ENCODE assay signal across 8 mouse cellular contexts in the genomic region with DNA sequence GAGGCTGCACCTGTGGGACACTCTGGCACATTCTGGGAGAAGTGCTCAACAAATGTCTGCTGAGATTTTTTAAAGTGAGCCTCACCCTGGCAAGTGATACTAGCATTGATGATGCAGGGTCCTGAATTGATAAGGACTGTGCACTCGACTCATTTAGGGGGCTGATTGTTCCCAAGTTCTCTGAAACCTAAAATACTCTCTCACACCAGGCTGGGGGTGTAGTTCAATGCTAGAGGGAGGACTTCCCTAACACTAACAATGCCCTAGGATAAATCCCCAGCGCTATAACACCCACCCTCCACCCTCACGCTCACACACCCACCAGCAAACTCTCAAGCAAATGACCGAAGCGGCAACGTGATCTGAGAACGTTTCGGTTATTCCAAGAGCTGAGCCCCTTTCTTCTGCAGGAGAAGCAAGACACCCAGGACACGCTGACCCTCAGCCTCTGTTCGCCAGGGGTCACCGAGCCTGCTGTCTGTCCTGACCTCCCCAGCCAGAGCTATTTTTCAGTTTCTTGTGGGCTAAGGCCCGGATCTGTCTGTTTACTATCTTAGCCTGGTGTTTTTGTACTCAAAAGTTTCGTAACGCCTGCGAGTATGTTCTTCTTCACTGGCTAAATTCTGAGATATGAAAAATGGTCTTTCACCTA. TPM values are rescaled to one million over a fixed set of nuclear protein-coding genes. Genes with fewer than 3 reads are reported as not detected.
DNase-seq lines count a peak whose midpoint lies in the region; ATAC-seq and TF ChIP-seq lines count a peak whose summit lies in the region.

No protein-coding gene starts in this region.

- H3K4me1 ChIP-seq in heart, adult 2 months (ENCODE audit: control insufficient read depth, insufficient read depth, low read length): peaks cover 17% of the 10 kb centered on the region
- H3K4me1 ChIP-seq in embryonic facial prominence, embryonic 14.5 days (ENCODE audit: control insufficient read depth, insufficient read depth, low read length): peaks cover 47% of the 10 kb centered on the region
- H3K4me1 ChIP-seq in kidney, adult 2 months (ENCODE audit: control insufficient read depth, insufficient read depth, low read length): peaks cover 8% of the 10 kb centered on the region; the same call in 1 of the 2 replicates
- H3K4me1 ChIP-seq in midbrain, embryonic 11.5 days (ENCODE audit: control insufficient read depth, insufficient read depth, low read length): peaks cover 61% of the 10 kb centered on the region

- 0 out of 2 replicates have a peak overlapping the region, but pooled peaks have one; percentile 1 for H3K4me2 ChIP-seq in embryonic facial prominence, embryonic 14.5 days (ENCODE audit: low read depth, low read length)
- no peak overlapping the region for H3K4me2 ChIP-seq in midbrain, embryonic 11.5 days

- H3K4me3 ChIP-seq in heart, adult 2 months: no peak overlapping the region
- H3K4me3 ChIP-seq in embryonic facial prominence, embryonic 14.5 days (ENCODE audit: low read depth, low read length): no peak overlapping the region
- no peak overlapping the region for H3K4me3 ChIP-seq in kidney, adult 2 months (ENCODE audit: insufficient read depth, low read depth, low read length)
- H3K4me3 ChIP-seq in midbrain, embryonic 11.5 days (ENCODE audit: low read depth, low read length): no peak overlapping the region

- 66% methylated on average over 15 of the region's 15 CpGs for WGBS in heart, adult 2 months
- 35% methylated on average over 15 of the region's 15 CpGs for WGBS in embryonic facial prominence, embryonic 14.5 days
- 68% methylated on average over 15 of the region's 15 CpGs for WGBS in kidney, adult 2 months
- 11% methylated on average over 15 of the region's 15 CpGs for WGBS in midbrain, embryonic 11.5 days

- H3K27ac ChIP-seq in heart, adult 2 months: peak overlapping the region; percentile 70
- H3K27ac ChIP-seq in embryonic facial prominence, embryonic 14.5 days (replicated peaks; ENCODE audit: low read depth, low read length): peak overlapping the region; percentile 74
- H3K27ac ChIP-seq in kidney, adult 2 months (ENCODE audit: insufficient read depth, low read depth, low read length): peak overlapping the region; percentile 8; the same call in 1 of the 2 replicates
- H3K27ac ChIP-seq in midbrain, embryonic 11.5 days (ENCODE audit: low read depth, low read length): peak overlapping the region; percentile 52

- H3K9me3 ChIP-seq in embryonic facial prominence, embryonic 14.5 days (ENCODE audit: control insufficient read depth, low read length): no peaks in the 10 kb centered on the region
- no peaks in the 10 kb centered on the region for H3K9me3 ChIP-seq in midbrain, embryonic 11.5 days (ENCODE audit: control insufficient read depth, low read length)

- no peaks in the 10 kb centered on the region for H3K79me2 ChIP-seq in heart, adult 2 months (replicated peaks; ENCODE audit: control insufficient read depth, insufficient read depth, low read length)

- no peaks in the 10 kb centered on the region for H3K27me3 ChIP-seq in heart, adult 2 months (ENCODE audit: control insufficient read depth, insufficient read depth, low read length)
- no peaks in the 10 kb centered on the region for H3K27me3 ChIP-seq in embryonic facial prominence, embryonic 14.5 days (replicated peaks; ENCODE audit: control insufficient read depth, insufficient read depth, low read length)
- H3K27me3 ChIP-seq in kidney, adult 2 months (replicated peaks; ENCODE audit: control insufficient read depth, insufficient read depth, low read length): no peaks in the 10 kb centered on the region
- no peaks in the 10 kb centered on the region for H3K27me3 ChIP-seq in midbrain, embryonic 11.5 days (ENCODE audit: control insufficient read depth, insufficient read depth, low read length)

- H3K9ac ChIP-seq in heart, adult 2 months (ENCODE audit: low read depth, low read length): no peak overlapping the region
- H3K9ac ChIP-seq in embryonic facial prominence, embryonic 14.5 days (ENCODE audit: low read depth, low read length): peak overlapping the region; percentile 43; the same call in 1 of the 2 replicates
- peak overlapping the region; percentile 48 for H3K9ac ChIP-seq in midbrain, embryonic 11.5 days (ENCODE audit: low read length)

- H3K36me3 ChIP-seq in heart, adult 2 months (ENCODE audit: control insufficient read depth, insufficient read depth, low read length): no peaks in the 10 kb centered on the region
- H3K36me3 ChIP-seq in embryonic facial prominence, embryonic 14.5 days (ENCODE audit: control insufficient read depth, insufficient read depth, low read length): no peaks in the 10 kb centered on the region
- H3K36me3 ChIP-seq in kidney, adult 2 months (ENCODE audit: control insufficient read depth, insufficient read depth, low read length): no peaks in the 10 kb centered on the region
- no peaks in the 10 kb centered on the region for H3K36me3 ChIP-seq in midbrain, embryonic 11.5 days (ENCODE audit: control insufficient read depth, insufficient read depth, low read length)

- TF ChIP-seq CTCF in heart, adult 2 months (IDR thresholded peaks at IDR 0.05): no peak
- no peak for TF ChIP-seq CTCF in kidney, adult 2 months (conservative IDR thresholded peaks at IDR 0.05; ENCODE audit: insufficient read depth, insufficient read length, low read depth, low read length)

- 0 out of 2 replicates have a peak, but pooled peaks have one; percentile 2 for ATAC-seq in embryonic facial prominence, embryonic 14.5 days (ENCODE audit: low read depth)
- ATAC-seq in midbrain, embryonic 11.5 days (ENCODE audit: low FRiP score): no peak
- no peak for ATAC-seq in CD4-positive, CD25-positive, alpha-beta regulatory T cell, adult 4 months

- intact Hi-C loops in heart, adult 2 months (cut with DNase I): no loop called here
- intact Hi-C loops in heart, postnatal 10 days (cut with DNase I): loop anchor here (2.0 kb wide), 1 partner anchor 29 kb away; no protein-coding TSS in a partner anchor
- intact Hi-C loops in left cerebral cortex, postnatal 4 days (cut with DNase I): no loop called here

- peak in 1 of 2 experiments; percentile 44 for DNase-seq in heart, adult 2 months
- DNase-seq in heart, postnatal 10 days: no peak
- DNase-seq in embryonic facial prominence, embryonic 14.5 days (ENCODE audit: low spot score): no peak
- DNase-seq in kidney, adult 2 months: peak; percentile 40
- DNase-seq in midbrain, embryonic 11.5 days (ENCODE audit: low spot score, missing footprints): peak; percentile 91
- no peak for DNase-seq in right cerebral cortex, postnatal 25 days
- no peak for DNase-seq in left cerebral cortex, postnatal 4 days

- no peak for TF ChIP-seq POLR2A in heart, adult 2 months (IDR thresholded peaks at IDR 0.05; ENCODE audit: insufficient read depth, low read depth, low read length)
- TF ChIP-seq POLR2A in kidney, adult 2 months (IDR thresholded peaks at IDR 0.05; ENCODE audit: low read depth, low read length): no peak

- TF ChIP-seq EP300 in heart, adult 2 months (IDR thresholded peaks at IDR 0.05; ENCODE audit: insufficient read depth, low read depth, low read length): no peak

RNA-seq across cellular contexts. Expression of a gene that starts 13.8 kb away (rescaled TPM):
- 1 to 10 TPM; 6.0 to 6.6 TPM for total RNA-seq in heart, adult 2 months (2021)
- polyA plus RNA-seq in heart, adult 2 months (2012; rRNA removed): 5.6 and 7.4 TPM in 2 replicates
- 10 to 100 TPM; 22.9 to 23.7 TPM for total RNA-seq in heart, postnatal 10 days (2021)
- polyA plus RNA-seq in embryonic facial prominence, embryonic 14.5 days (2014; fragmentation: Nextera tagmentation; extraction: Ambion mirVana): 24.0 and 28.4 TPM in 2 replicates
- 6.3 and 6.6 TPM in 2 replicates for polyA plus RNA-seq in kidney, adult 2 months (2012; rRNA removed)
- 44.9 and 49.3 TPM in 2 replicates for polyA plus RNA-seq in midbrain, embryonic 11.5 days (2014; fragmentation: Nextera tagmentation; extraction: Ambion mirVana)
- under 1 TPM in 1 of 2 experiments, not detected in 1; 0.65 TPM for polyA plus RNA-seq in CD4-positive, CD25-positive, alpha-beta regulatory T cell, adult 4 months (2017; shearing (Covaris generic))
- 10 to 100 TPM; 25.9 to 27.0 TPM for total RNA-seq in left cerebral cortex, postnatal 4 days (2021)

RNA-seq across cellular contexts. Expression of a gene that starts 29.8 kb away (rescaled TPM):
- total RNA-seq in heart, adult 2 months (2021): 10 to 100 TPM; 12.1 to 15.6 TPM
- polyA plus RNA-seq in heart, adult 2 months (2012; rRNA removed): 7.6 and 15.9 TPM in 2 replicates
- 10 to 100 TPM; 19.2 to 19.4 TPM for total RNA-seq in heart, postnatal 10 days (2021)
- 27.3 and 32.8 TPM in 2 replicates for polyA plus RNA-seq in embryonic facial prominence, embryonic 14.5 days (2014; fragmentation: Nextera tagmentation; extraction: Ambion mirVana)
- polyA plus RNA-seq in kidney, adult 2 months (2012; rRNA removed): 11.0 and 15.3 TPM in 2 replicates
- polyA plus RNA-seq in midbrain, embryonic 11.5 days (2014; fragmentation: Nextera tagmentation; extraction: Ambion mirVana): 25.5 and 28.4 TPM in 2 replicates
- polyA plus RNA-seq in CD4-positive, CD25-positive, alpha-beta regulatory T cell, adult 4 months (2017; shearing (Covaris generic)): 10 to 100 TPM; 27.8 to 29.7 TPM
- 10 to 100 TPM; 31.2 to 33.2 TPM for total RNA-seq in left cerebral cortex, postnatal 4 days (2021)

RNA-seq across cellular contexts. Expression of a gene that starts 41.7 kb away (rescaled TPM):
- total RNA-seq in heart, adult 2 months (2021): not detected
- polyA plus RNA-seq in heart, adult 2 months (2012; rRNA removed): 0.59 and 2.2 TPM in 2 replicates
- total RNA-seq in heart, postnatal 10 days (2021): 1 to 10 TPM in 1 of 2 experiments, not detected in 1; 1.6 TPM
- polyA plus RNA-seq in embryonic facial prominence, embryonic 14.5 days (2014; fragmentation: Nextera tagmentation; extraction: Ambion mirVana): not detected in 2 replicates
- 1.4 and 1.8 TPM in 2 replicates for polyA plus RNA-seq in kidney, adult 2 months (2012; rRNA removed)
- 0.51 and 1.1 TPM in 2 replicates for polyA plus RNA-seq in midbrain, embryonic 11.5 days (2014; fragmentation: Nextera tagmentation; extraction: Ambion mirVana)
- polyA plus RNA-seq in CD4-positive, CD25-positive, alpha-beta regulatory T cell, adult 4 months (2017; shearing (Covaris generic)): not detected
- under 1 TPM in 1 of 2 experiments, not detected in 1; 0.77 TPM for total RNA-seq in left cerebral cortex, postnatal 4 days (2021)

RNA-seq across cellular contexts. Expression of a gene that starts 48.5 kb away (rescaled TPM):
- total RNA-seq in heart, adult 2 months (2021): 100 to 1,000 TPM; 625 to 742 TPM
- 916 and 995 TPM in 2 replicates for polyA plus RNA-seq in heart, adult 2 months (2012; rRNA removed)
- total RNA-seq in heart, postnatal 10 days (2021): 100 to 1,000 TPM; 533 to 539 TPM
- polyA plus RNA-seq in embryonic facial prominence, embryonic 14.5 days (2014; fragmentation: Nextera tagmentation; extraction: Ambion mirVana): 343 and 390 TPM in 2 replicates
- 513 and 602 TPM in 2 replicates for polyA plus RNA-seq in kidney, adult 2 months (2012; rRNA removed)
- 234 and 271 TPM in 2 replicates for polyA plus RNA-seq in midbrain, embryonic 11.5 days (2014; fragmentation: Nextera tagmentation; extraction: Ambion mirVana)
- 10 to 100 TPM; 46.2 to 69.9 TPM for polyA plus RNA-seq in CD4-positive, CD25-positive, alpha-beta regulatory T cell, adult 4 months (2017; shearing (Covaris generic))
- total RNA-seq in left cerebral cortex, postnatal 4 days (2021): 100 to 1,000 TPM; 146 to 170 TPM

Comparison
In these comparisons a context has a peak if more than half of its experiments do, and no peak if none do; other contexts are left out.
1. DNase-seq: peak in kidney, adult 2 months (single experiment) and midbrain, embryonic 11.5 days (single experiment); none in heart, postnatal 10 days (0 of 2), embryonic facial prominence, embryonic 14.5 days (single experiment), right cerebral cortex, postnatal 25 days (single experiment) and left cerebral cortex, postnatal 4 days (single experiment).
2. H3K27ac ChIP-seq: peak in every context shown above with its lines; median percentile 74 in embryonic facial prominence, embryonic 14.5 days; 70 in heart, adult 2 months; 52 in midbrain, embryonic 11.5 days; 8 in kidney, adult 2 months.